Mouse (Mus musculus) thymus, postnatal 36 days (tissue): Measurements from ENCODE around the gene Olfr463.

Experiments
- DNase-seq, 2 experiments: peaks; one replicate each; pipeline ENCODE4 v3.0.0; 2022; ENCODE audit warnings: mixed read lengths in 2 of 2

Gene Olfr463

GRCm38 (mm10) chr11:87897287-87897686 is at the start of gene Olfr463:
Gene Olfr463, minus strand, starts transcription at chr11:87897387.
- DNase-seq: no peak

GRCm38 (mm10) chr11:87935467-87935866 is 38.3 kb upstream of the Olfr463 start:
- peak in 1 of 2 experiments; percentile 5 for DNase-seq

GRCm38 (mm10) chr11:87933731-87934130 is 36.5 kb upstream of the Olfr463 start:
- DNase-seq: no peak

- no peak for DNase-seq
These were observed 33.2 kb upstream of the Olfr463 start for GRCm38 (mm10) chr11:87930348-87930747.

GRCm38 (mm10) chr11:87920966-87921365 is 23.8 kb upstream of the Olfr463 start, which contains the start of gene Olfr464:
Gene Olfr464, minus strand, starts transcription at chr11:87920967.
- DNase-seq: peak; percentile 19 to 25

GRCm38 (mm10) chr11:87920301-87920700 is 23.1 kb upstream of the Olfr463 start:
- no peak for DNase-seq

- no peak for DNase-seq
These were observed 18.8 kb upstream of the Olfr463 start for GRCm38 (mm10) chr11:87916005-87916404.

- DNase-seq: no peak
These were observed 7.1 kb upstream of the Olfr463 start for GRCm38 (mm10) chr11:87904331-87904730.

GRCm38 (mm10) chr11:87892168-87892567 is 5.0 kb downstream of the Olfr463 start, which contains the start of gene Olfr462:
Gene Olfr462, minus strand, starts transcription at chr11:87892268.
- DNase-seq: no peak

- DNase-seq: no peak
These were observed 12.3 kb downstream of the Olfr463 start for GRCm38 (mm10) chr11:87884856-87885255.

- DNase-seq: no peak
These were observed 13.7 kb downstream of the Olfr463 start for GRCm38 (mm10) chr11:87883493-87883892.

- no peak for DNase-seq
These were observed 15.5 kb downstream of the Olfr463 start for GRCm38 (mm10) chr11:87881714-87882113.

GRCm38 (mm10) chr11:87879826-87880225 is 17.4 kb downstream of the Olfr463 start:
- no peak for DNase-seq

- no peak for DNase-seq
These were observed 21.8 kb downstream of the Olfr463 start, which contains the start of gene Epx for GRCm38 (mm10) chr11:87875436-87875835. Gene Epx, minus strand, starts transcription at chr11:87875536.

- DNase-seq: no peak
These were observed 25.4 kb downstream of the Olfr463 start for GRCm38 (mm10) chr11:87871766-87872165.

GRCm38 (mm10) chr11:87870096-87870495 is 27.1 kb downstream of the Olfr463 start:
- DNase-seq: no peak

- peak in 1 of 2 experiments; percentile 19 for DNase-seq
These were observed 30.3 kb downstream of the Olfr463 start for GRCm38 (mm10) chr11:87866891-87867290.

- DNase-seq: no peak
These were observed 34.4 kb downstream of the Olfr463 start for GRCm38 (mm10) chr11:87862805-87863204.

- no peak for DNase-seq
These were observed 36.8 kb downstream of the Olfr463 start for GRCm38 (mm10) chr11:87860426-87860825.

GRCm38 (mm10) chr11:87859273-87859672 is 37.9 kb downstream of the Olfr463 start:
- no peak for DNase-seq

- DNase-seq: no peak
These were observed 42.6 kb downstream of the Olfr463 start for GRCm38 (mm10) chr11:87854550-87854949.

- DNase-seq: no peak
These were observed 43.6 kb downstream of the Olfr463 start for GRCm38 (mm10) chr11:87853597-87853954.

GRCm38 (mm10) chr11:87852690-87853596 is 44.2 kb downstream of the Olfr463 start, which contains the start of gene Mks1:
Gene Mks1, plus strand, starts transcription at chr11:87853215.
- DNase-seq: peak; percentile 90 to 92

- DNase-seq: no peak
These were observed 49.3 kb downstream of the Olfr463 start for GRCm38 (mm10) chr11:87847884-87848283.
